Mouse (Mus musculus): ENCODE data around the gene Gpatch11.

The Gpatch11 gene

GRCm38 (mm10) chr17:78894991-78895390 lies 59.6 kb downstream of the Gpatch11 start:
- DNase-seq (ENCODE audit: low spot score in 2 of 2), result no peak

DNA sequence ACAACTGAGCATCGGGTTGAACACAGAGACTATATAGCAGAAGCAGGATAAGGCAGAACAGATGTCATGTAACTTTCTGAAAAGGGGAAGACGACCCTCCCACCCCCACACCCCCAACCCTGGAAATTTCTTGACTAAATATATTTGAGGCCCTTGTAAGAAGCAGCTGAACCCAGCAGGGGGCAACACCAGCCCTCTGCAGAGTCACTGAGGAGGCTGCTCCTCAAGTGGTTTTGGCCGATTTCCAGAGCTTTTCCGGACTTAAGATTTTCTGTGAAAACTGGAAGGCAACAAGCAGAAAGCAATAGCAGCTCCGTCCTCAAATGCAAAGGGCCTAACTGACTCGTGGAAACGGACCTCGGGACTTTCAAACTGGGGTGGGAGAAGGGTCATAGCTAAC lies 60.0 kb downstream of the Gpatch11 start:
- peak; percentile 57 to 72 for DNase-seq (ENCODE audit: low spot score in 2 of 2)
